Mouse (Mus musculus): ENCODE results near the gene Ldlrad1.

DNA sequence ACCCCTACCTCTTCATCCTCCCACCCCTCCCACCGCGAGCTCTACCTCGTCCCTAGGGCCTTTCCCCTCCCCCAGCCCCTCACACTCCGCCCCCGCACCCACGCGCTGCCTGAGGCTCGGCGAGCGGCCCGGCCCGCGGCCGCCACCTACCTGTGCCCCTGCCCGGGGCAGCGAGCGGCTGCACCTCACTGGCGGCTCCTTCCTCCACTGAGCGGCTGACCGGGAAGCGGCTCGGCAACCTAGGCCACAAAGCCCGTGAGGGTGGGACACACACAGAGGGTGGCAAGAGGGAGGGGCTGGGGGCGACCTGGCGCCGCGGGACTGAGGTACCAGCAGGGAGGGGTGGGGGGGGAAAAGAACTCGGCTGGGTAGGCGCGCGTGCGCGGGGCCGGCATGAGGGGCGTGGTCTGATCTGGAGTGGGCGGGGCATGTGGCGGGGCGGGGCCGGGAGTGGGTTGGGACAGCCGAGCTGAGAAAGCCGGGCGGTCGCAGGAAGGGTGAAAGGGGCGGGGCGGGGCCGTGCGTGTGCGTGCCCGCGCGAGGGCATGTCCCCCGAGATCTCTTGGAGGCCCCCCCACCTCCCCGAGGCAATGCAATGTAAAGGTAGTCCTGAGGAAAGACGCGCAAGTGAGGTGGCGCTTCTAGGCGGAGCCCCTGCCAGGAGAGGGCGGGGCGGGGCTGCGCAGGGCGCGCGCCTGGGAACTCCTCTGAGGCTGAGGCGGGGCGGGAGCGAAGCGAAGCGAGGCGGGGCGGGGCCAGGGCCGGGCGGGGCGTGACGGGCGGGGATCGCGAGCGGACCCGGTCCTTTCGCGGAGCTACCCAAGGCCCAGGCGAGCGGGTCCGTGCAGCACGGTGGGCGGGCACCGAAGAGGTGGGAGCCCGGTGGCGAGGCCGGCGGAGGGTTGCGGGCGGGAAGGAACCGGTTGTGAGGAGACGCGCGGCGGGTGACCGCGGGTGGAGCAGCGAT is 44.4 kb downstream of the Ldlrad1 start, which contains the start of the genes Lrrc42 and Hspb11:
- TF ChIP-seq CTCF (conservative IDR thresholded peaks at IDR 0.05; ENCODE audit: low read length), result no peak
- TF ChIP-seq NANOG (IDR thresholded peaks at IDR 0.05; ENCODE audit: borderline replicate concordance, low read length), result no peak

All from E14TG2a.4 (cell line).